ENCODE assay signal across 8 mouse cellular contexts in the genomic region with DNA sequence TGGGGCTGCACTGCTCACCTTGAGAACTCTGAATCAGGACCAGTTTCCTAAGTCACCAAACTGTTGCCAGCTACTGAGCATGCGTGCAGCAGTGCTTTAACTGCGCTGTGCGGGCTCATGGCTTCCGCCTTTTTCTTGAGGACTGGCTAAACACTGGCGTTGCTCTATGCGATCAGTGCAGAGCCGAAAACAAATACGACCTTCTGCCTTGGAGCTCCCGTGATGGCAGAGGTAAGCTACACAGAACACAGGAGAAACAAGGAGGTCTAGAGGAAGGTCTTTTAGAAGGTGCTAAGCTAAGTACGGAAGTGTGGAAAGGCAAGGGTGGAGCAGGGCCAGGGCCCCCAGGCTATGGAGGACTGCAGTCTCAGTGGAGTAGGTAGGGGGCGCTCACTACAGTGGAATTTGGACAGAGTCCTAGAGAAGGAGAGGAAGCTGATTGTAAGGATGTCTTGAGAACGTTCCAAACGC. TPM values are rescaled to one million over a fixed set of nuclear protein-coding genes. Genes with fewer than 3 reads are reported as not detected.
DNase-seq lines count a peak whose midpoint lies in the region; ATAC-seq and TF ChIP-seq lines count a peak whose summit lies in the region.

No protein-coding gene starts in this region.

- no peaks in the 10 kb centered on the region for H3K9me3 ChIP-seq in forebrain, embryonic 13.5 days (replicated peaks)
- H3K9me3 ChIP-seq in intestine, embryonic 16.5 days (ENCODE audit: control insufficient read depth, low read length): no peaks in the 10 kb centered on the region
- no peaks in the 10 kb centered on the region for H3K9me3 ChIP-seq in lung, embryonic 14.5 days (ENCODE audit: low read depth, low read length)

- H3K27me3 ChIP-seq in forebrain, embryonic 13.5 days: 0 out of 2 replicates have a peak, but pooled peaks cover 5% of the 10 kb centered on the region
- H3K27me3 ChIP-seq in intestine, embryonic 16.5 days (replicated peaks; ENCODE audit: control insufficient read depth, insufficient read depth, low read length): no peaks in the 10 kb centered on the region
- H3K27me3 ChIP-seq in lung, embryonic 14.5 days (ENCODE audit: insufficient read depth, low read length): no peaks in the 10 kb centered on the region

- no peak overlapping the region; the same call in 1 of the 2 replicates for H3K27ac ChIP-seq in forebrain, embryonic 13.5 days
- no peak overlapping the region for H3K27ac ChIP-seq in intestine, embryonic 16.5 days (ENCODE audit: low read length)
- peak overlapping the region; percentile 61; the same call in 1 of the 2 replicates for H3K27ac ChIP-seq in lung, embryonic 14.5 days (ENCODE audit: low read depth)

- peak; percentile 67 for DNase-seq in adrenal gland, postnatal 10 days
- no peak for DNase-seq in adrenal gland, postnatal 4 days (ENCODE audit: low spot score in 2 of 2)
- DNase-seq in R1 (ENCODE audit: low read depth, low spot score): peak; percentile 91
- peak; percentile 86 for DNase-seq in lung, embryonic 14.5 days
- no peak for DNase-seq in urinary bladder, adult 18-20 months (ENCODE audit: low spot score in 2 of 2)

- peaks cover 40% of the 10 kb centered on the region for H3K4me1 ChIP-seq in forebrain, embryonic 13.5 days
- 0 out of 2 replicates have a peak, but pooled peaks cover 2% of the 10 kb centered on the region for H3K4me1 ChIP-seq in intestine, embryonic 16.5 days (ENCODE audit: control insufficient read depth, insufficient read depth, low read length)
- H3K4me1 ChIP-seq in lung, embryonic 14.5 days (ENCODE audit: insufficient read depth): peaks cover 4% of the 10 kb centered on the region; the same call in 1 of the 2 replicates

- peak; percentile 80 for TF ChIP-seq CTCF in lung, embryonic 14.5 days (IDR thresholded peaks at IDR 0.05; ENCODE audit: low read depth)

- H3K36me3 ChIP-seq in forebrain, embryonic 13.5 days (ENCODE audit: poor library complexity, severe bottlenecking): no peaks in the 10 kb centered on the region
- H3K36me3 ChIP-seq in intestine, embryonic 16.5 days (ENCODE audit: control insufficient read depth, insufficient read depth, low read length): no peaks in the 10 kb centered on the region
- no peaks in the 10 kb centered on the region for H3K36me3 ChIP-seq in lung, embryonic 14.5 days (ENCODE audit: insufficient read depth)

- ATAC-seq in forebrain, embryonic 13.5 days: peak; percentile 75
- ATAC-seq in intestine, embryonic 16.5 days: peak; percentile 94
- ATAC-seq in lung, embryonic 14.5 days (ENCODE audit: insufficient read depth): peak; percentile 89
- ATAC-seq in neutrophil, adult 5-6 weeks (ENCODE audit: extremely low read depth, insufficient number of reproducible peaks, low FRiP score, poor library complexity, severe bottlenecking): peak; percentile 86

- H3K4me2 ChIP-seq in forebrain, embryonic 13.5 days: peak overlapping the region; percentile 48
- peak overlapping the region; percentile 44 for H3K4me2 ChIP-seq in intestine, embryonic 16.5 days (ENCODE audit: low read depth, low read length)
- peak overlapping the region; percentile 51 for H3K4me2 ChIP-seq in lung, embryonic 14.5 days

- WGBS in forebrain, embryonic 13.5 days: 36% methylated on average over 13 of the region's 13 CpGs
- 42% methylated on average over 13 of the region's 13 CpGs for WGBS in intestine, embryonic 16.5 days
- 35% methylated on average over 13 of the region's 13 CpGs for WGBS in lung, embryonic 14.5 days

- H3K9ac ChIP-seq in forebrain, embryonic 13.5 days: peak overlapping the region; percentile 32; the same call in 1 of the 2 replicates
- peak overlapping the region; percentile 46; the same call in 1 of the 2 replicates for H3K9ac ChIP-seq in intestine, embryonic 16.5 days (ENCODE audit: low read depth, low read length)
- H3K9ac ChIP-seq in lung, embryonic 14.5 days: no peak overlapping the region

- peak overlapping the region; percentile 15 for H3K4me3 ChIP-seq in forebrain, embryonic 13.5 days
- H3K4me3 ChIP-seq in intestine, embryonic 16.5 days (ENCODE audit: low read length): peak overlapping the region; percentile 20; the same call in 1 of the 2 replicates
- H3K4me3 ChIP-seq in lung, embryonic 14.5 days (ENCODE audit: low read depth, low read length): peak overlapping the region; percentile 8; the same call in 1 of the 2 replicates

RNA-seq across cellular contexts. Expression of a gene that starts 41.3 kb away (rescaled TPM):
- 10 to 100 TPM; 34.2 to 38.0 TPM for total RNA-seq in adrenal gland, postnatal 10 days (2021)
- total RNA-seq in adrenal gland, postnatal 4 days (2021): 10 to 100 TPM; 50.9 to 55.5 TPM
- 3.1 and 3.5 TPM in 2 replicates for polyA plus RNA-seq in forebrain, embryonic 13.5 days (2015; fragmentation: Nextera tagmentation; extraction: Ambion mirVana)
- polyA plus RNA-seq in intestine, embryonic 16.5 days (2015; fragmentation: Nextera tagmentation; extraction: Ambion mirVana): 11.2 and 14.0 TPM in 2 replicates
- polyA plus RNA-seq in lung, embryonic 14.5 days (2014; fragmentation: Nextera tagmentation; extraction: Ambion mirVana): 13.0 and 14.1 TPM in 2 replicates
- total RNA-seq in neutrophil, adult 5-6 weeks (2017): not detected in 2 replicates

Comparison
In these comparisons a context has a peak if more than half of its experiments do, and no peak if none do; other contexts are left out.
1. DNase-seq: peak in adrenal gland, postnatal 10 days (single experiment), R1 (single experiment) and lung, embryonic 14.5 days (single experiment); none in adrenal gland, postnatal 4 days (0 of 2) and urinary bladder, adult 18-20 months (0 of 2).
2. RNA of a gene that starts 41.3 kb away (total RNA-seq): 50.9 to 55.5 TPM in adrenal gland, postnatal 4 days and 34.2 to 38.0 TPM in adrenal gland, postnatal 10 days; not detected in neutrophil, adult 5-6 weeks; every median in the first group is over 10 times any median in the second.
3. Peak in every context shown above with its lines, with median percentiles within 50 percentile points of each other: ATAC-seq, H3K4me2 ChIP-seq and H3K4me3 ChIP-seq.